Mouse (Mus musculus) urinary bladder, postnatal 10 days (tissue): ENCODE results near the gene Slc20a1.

Experiments used
- DNase-seq: peaks from one replicate; pipeline ENCODE4 v3.0.0; 2022; ENCODE audit warnings: low spot score

Slc20a1 gene

GRCm38 (mm10) chr2:129186291-129186919, 12.2 kb upstream of the Slc20a1 start:
- no peak for DNase-seq

GRCm38 (mm10) chr2:129192392-129193150, 6.0 kb upstream of the Slc20a1 start:
- no peak for DNase-seq

GRCm38 (mm10) chr2:129196317-129196716, 2.2 kb upstream of the Slc20a1 start:
- DNase-seq, result no peak

- no peak for DNase-seq
These were observed 1.4 kb upstream of the Slc20a1 start for GRCm38 (mm10) chr2:129197197-129197596.

GRCm38 (mm10) chr2:129197843-129198435, 625 bp upstream of the Slc20a1 start:
- DNase-seq, result no peak

GRCm38 (mm10) chr2:129199328-129200085, 943 bp downstream of the Slc20a1 start:
- no peak for DNase-seq

- DNase-seq, result no peak
These were observed 6.4 kb downstream of the Slc20a1 start for GRCm38 (mm10) chr2:129205000-129205399.

- DNase-seq, result no peak
These were observed 8.3 kb downstream of the Slc20a1 start for GRCm38 (mm10) chr2:129206824-129207223.

- no peak for DNase-seq
These were observed 9.7 kb downstream of the Slc20a1 start for GRCm38 (mm10) chr2:129208181-129208746.

- DNase-seq, result no peak
These were observed 11.7 kb downstream of the Slc20a1 start for GRCm38 (mm10) chr2:129210089-129210749.

- DNase-seq, result no peak
These were observed 12.7 kb downstream of the Slc20a1 start for GRCm38 (mm10) chr2:129211255-129211654.

- no peak for DNase-seq
These were observed 13.4 kb downstream of the Slc20a1 start for GRCm38 (mm10) chr2:129211957-129212356.

GRCm38 (mm10) chr2:129212566-129212965, 14.0 kb downstream of the Slc20a1 start:
- DNase-seq, result no peak

- DNase-seq, result no peak
These were observed 16.2 kb downstream of the Slc20a1 start for GRCm38 (mm10) chr2:129214774-129215173.

GRCm38 (mm10) chr2:129217612-129218185, 19.1 kb downstream of the Slc20a1 start:
- DNase-seq, result no peak

- DNase-seq, result no peak
These were observed 20.1 kb downstream of the Slc20a1 start for GRCm38 (mm10) chr2:129218537-129219105.

GRCm38 (mm10) chr2:129221097-129221632, 22.6 kb downstream of the Slc20a1 start:
- DNase-seq, result no peak

GRCm38 (mm10) chr2:129224178-129224577, 25.6 kb downstream of the Slc20a1 start:
- DNase-seq, result no peak

- no peak for DNase-seq
These were observed 26.8 kb downstream of the Slc20a1 start for GRCm38 (mm10) chr2:129225251-129225819.

- DNase-seq, result no peak
These were observed 27.8 kb downstream of the Slc20a1 start for GRCm38 (mm10) chr2:129226296-129226851.
